Mouse (Mus musculus): ENCODE data around the gene Nr4a3.

Gene Nr4a3

DNA sequence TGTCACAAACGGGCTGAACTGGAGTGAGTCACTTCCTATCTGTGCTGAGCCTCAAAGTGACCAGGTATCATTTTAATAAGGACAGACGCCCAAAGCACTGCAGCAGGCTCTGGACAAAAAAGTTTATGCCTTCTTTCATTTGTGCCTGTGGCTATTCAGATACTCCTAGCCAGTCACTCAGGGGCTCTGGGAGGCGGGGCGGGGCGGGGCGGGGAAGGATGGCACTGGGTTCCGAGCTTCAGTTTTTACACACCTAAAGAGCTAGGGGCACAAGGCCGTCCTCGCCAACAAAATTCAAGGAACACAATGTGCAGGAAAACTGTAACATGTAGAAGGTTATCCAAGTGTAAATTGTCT lies 79.4 kb downstream of the Nr4a3 start:
- peak in 1 of 2 experiments; percentile 11 for DNase-seq

DNA sequence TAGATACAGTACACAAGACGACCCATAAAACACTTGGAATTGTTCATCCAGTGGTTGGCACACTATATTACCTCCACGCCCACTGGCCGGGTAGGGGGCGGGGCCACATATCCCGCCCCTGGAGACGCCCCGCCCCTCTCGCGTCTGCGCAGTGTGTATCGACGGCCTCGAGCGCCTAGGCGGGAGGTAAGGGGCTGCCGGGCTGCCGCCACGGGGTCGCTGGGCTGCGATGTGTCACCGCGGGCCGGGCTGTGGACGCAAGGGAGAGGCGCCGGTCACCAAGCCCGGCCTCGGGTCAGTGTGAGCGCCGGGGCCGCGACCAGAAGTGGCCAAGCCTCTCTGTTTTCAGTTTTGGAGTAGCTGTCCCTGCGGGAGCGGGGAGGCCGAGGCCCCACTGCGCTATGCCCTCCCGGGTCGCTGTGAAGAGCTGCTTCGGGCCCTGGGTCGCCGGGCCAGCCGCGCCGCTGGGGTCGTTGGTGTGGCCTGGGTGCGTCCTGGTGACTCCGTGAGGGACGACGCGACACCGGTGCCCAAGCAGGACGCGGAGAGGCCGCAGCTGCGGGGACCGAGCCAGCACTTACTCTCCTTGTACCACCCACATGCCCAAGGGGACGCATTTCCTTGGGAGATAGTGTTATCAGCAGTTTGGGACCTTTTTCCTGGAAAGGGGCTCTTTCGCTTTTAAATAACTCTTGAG lies 80.0 kb downstream of the Nr4a3 start, which contains the start of gene Stx17:
Stx17 (plus strand) TSS at position 143 of the 697 bp plus-strand sequence.
- peak; percentile 72 to 73 for DNase-seq

DNA sequence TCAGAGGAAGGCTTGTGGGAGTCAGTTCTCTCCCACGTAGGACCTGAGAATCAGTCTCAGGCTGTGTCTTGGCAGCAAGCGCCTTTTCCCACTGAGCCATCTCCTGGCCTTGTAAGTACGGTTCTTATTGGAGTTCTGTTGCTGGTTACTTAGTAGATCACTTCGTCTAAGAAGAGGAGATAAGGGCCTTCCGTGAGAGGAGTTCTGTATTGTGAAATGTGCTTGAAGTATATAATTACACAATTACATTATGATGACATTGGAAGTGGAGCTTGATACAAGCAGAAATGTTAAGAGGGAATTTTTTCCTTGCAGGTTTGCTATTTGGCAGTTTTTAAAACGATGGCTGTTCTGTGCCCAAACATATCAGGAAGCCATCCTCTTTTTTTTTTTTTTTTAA lies 85.4 kb downstream of the Nr4a3 start:
- no peak for DNase-seq

DNA sequence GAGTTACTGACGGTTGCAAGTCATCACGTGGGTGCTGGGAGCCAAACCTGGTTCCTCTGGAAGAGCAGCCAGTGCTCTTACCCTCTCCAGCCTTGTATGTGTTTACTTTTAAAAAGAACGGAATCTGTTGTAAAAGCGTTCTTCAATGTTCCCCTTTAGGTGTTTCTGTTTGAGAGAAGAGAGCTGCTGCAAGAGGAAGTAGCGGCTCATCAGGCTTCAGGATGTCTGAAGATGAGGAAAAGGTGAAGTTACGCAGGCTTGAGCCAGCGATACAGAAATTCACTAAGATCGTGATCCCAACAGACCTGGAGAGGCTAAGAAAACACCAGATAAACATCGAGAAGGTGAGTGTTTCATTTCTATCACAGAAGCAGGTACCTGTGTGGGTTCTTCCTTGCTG lies 86.7 kb downstream of the Nr4a3 start:
- DNase-seq = no peak

DNA sequence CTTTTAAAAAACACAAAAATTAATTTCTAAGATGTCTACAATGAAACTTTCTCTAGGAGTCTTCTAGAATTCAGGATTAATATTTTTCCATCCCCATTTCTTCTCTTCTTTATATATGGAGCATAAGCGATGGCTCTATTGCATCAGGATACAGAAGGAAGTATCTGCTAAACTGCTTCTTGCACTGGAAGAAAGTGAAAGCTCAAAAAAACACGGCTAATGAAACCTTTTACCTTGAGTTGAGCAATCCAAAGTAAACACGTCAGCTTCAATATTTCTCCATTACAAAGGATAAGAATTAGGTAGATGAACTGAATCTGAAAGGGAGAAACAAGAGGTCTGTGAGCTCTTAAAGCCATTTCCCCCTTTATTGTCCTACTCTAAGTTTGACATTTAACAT lies 87.8 kb downstream of the Nr4a3 start:
- DNase-seq = no peak
